Mouse (Mus musculus): ENCODE measurements around the gene Doc2b. TPM values are rescaled to one million over a fixed set of nuclear protein-coding genes. Genes with fewer than 3 reads are reported as not detected.
"Not testable (repeated sequence)": the region's sequence is repeated elsewhere in the genome, so short reads cannot be mapped to it uniquely, and the experiment has no call there.

Doc2b gene
- total RNA-seq, 4 experiments from 2014 or later = 0.23 to 1.00 (median 0.64) TPM

GRCm38 (mm10) chr11:75736978-75737377, 58.9 kb downstream of the Doc2b start:
- no peak for DNase-seq (ENCODE audit: low spot score)

- DNase-seq (ENCODE audit: low spot score) = no peak
Measured at GRCm38 (mm10) chr11:75735462-75736252, 60.2 kb downstream of the Doc2b start.

- peak; percentile 78 for DNase-seq (ENCODE audit: low spot score)
Measured at GRCm38 (mm10) chr11:75733227-75733940, 62.5 kb downstream of the Doc2b start.

GRCm38 (mm10) chr11:75732434-75733226, 63.2 kb downstream of the Doc2b start, which contains the start of gene Ywhae:
Gene Ywhae, plus strand, starts transcription at chr11:75732869.
- peak; percentile 91 for DNase-seq (ENCODE audit: low spot score)

GRCm38 (mm10) chr11:75727659-75728058, 68.2 kb downstream of the Doc2b start:
- not testable (repeated sequence) for DNase-seq (ENCODE audit: low spot score)

- no peak for DNase-seq (ENCODE audit: low spot score)
Measured at GRCm38 (mm10) chr11:75727168-75727567, 68.7 kb downstream of the Doc2b start.

GRCm38 (mm10) chr11:75722339-75722738, 73.5 kb downstream of the Doc2b start:
- no peak for DNase-seq (ENCODE audit: low spot score)

Other genes starting within 250 kb of the Doc2b start
- gene Pitpna, start 208.0 kb downstream of the Doc2b start, total RNA-seq (2022) = 100 to 1,000 TPM in 3 of 4 experiments, 10 to 100 TPM in 1; 89.5 to 110 (median 105) TPM
- gene Inpp5k, start 165.1 kb downstream of the Doc2b start, total RNA-seq (2022) = 10 to 100 TPM; 29.3 to 34.3 (median 32.3) TPM
- gene Myo1c, start 145.5 kb downstream of the Doc2b start, total RNA-seq (2022) = 10 to 100 TPM; 84.0 to 98.9 (median 92.7) TPM
- 10 to 100 TPM; 73.0 to 84.5 (median 75.2) TPM for gene Crk, start 116.8 kb downstream of the Doc2b start, total RNA-seq (2022)
- gene Ywhae, start 63.2 kb downstream of the Doc2b start, total RNA-seq (2022) = 100 to 1,000 TPM; 471 to 532 (median 523) TPM
- gene Rph3al, start 142.4 kb upstream of the Doc2b start, total RNA-seq (2022) = 10 to 100 TPM in 1 of 4 experiments, 1 to 10 TPM in 3; 6.8 to 13.9 (median 7.5) TPM
- gene 1700016K19Rik, start 203.9 kb upstream of the Doc2b start, total RNA-seq (2022) = not detected
- 10 to 100 TPM; 21.5 to 40.9 (median 26.7) TPM for gene Rflnb, start 231.7 kb upstream of the Doc2b start, total RNA-seq (2022)